Comparison of ENCODE assay signal across 22 mouse cellular contexts in genomic region chr12:115542482-115542881, GRCm38 (mm10).
"Had no signal": no experiment of that assay in that cellular context is flagged by ENCODE, and none has a peak within 500 bp of the region (broad histone marks: within the 10 kb centered on the region; RNA-seq: fewer than 3 reads in every experiment).

No protein-coding gene starts in this region.

- H3K27me3 ChIP-seq: heart, embryonic 12.5 days; hindbrain, embryonic 13.5 days; hindbrain, embryonic 15.5 days; limb, embryonic 13.5 days; limb, embryonic 15.5 days; liver, embryonic 12.5 days had no signal

- H3K36me3 ChIP-seq: heart, embryonic 10.5 days; heart, embryonic 12.5 days; hindbrain, embryonic 13.5 days; hindbrain, embryonic 15.5 days; limb, embryonic 13.5 days; limb, embryonic 15.5 days; liver, embryonic 12.5 days had no signal

- DNase-seq: gastrocnemius, postnatal 25 days; heart, adult 11 months; heart, adult 2 months; heart, postnatal 10 days; heart, postnatal 4 days; kidney, adult 18-20 months; kidney, adult 8-10 months; kidney, postnatal 10 days; kidney, postnatal 25 days; kidney, postnatal 4 days; left cerebral cortex, postnatal 4 days had no signal

- H3K4me2 ChIP-seq: heart, embryonic 12.5 days; hindbrain, embryonic 13.5 days; hindbrain, embryonic 15.5 days; limb, embryonic 13.5 days; limb, embryonic 15.5 days; liver, embryonic 12.5 days had no signal

- H3K9ac ChIP-seq: heart, embryonic 12.5 days; hindbrain, embryonic 13.5 days; hindbrain, embryonic 15.5 days; limb, embryonic 13.5 days; limb, embryonic 15.5 days; liver, embryonic 12.5 days; liver, embryonic 14.5 days had no signal

- H3K4me3 ChIP-seq: heart, adult 2 months; heart, embryonic 10.5 days; heart, embryonic 12.5 days; hindbrain, embryonic 13.5 days; hindbrain, embryonic 15.5 days; layer of hippocampus, adult 2 months; limb, embryonic 13.5 days; limb, embryonic 15.5 days; liver, embryonic 12.5 days had no signal

- H3K4me1 ChIP-seq: heart, embryonic 10.5 days; heart, embryonic 12.5 days; hindbrain, embryonic 13.5 days; hindbrain, embryonic 15.5 days; limb, embryonic 13.5 days; limb, embryonic 15.5 days; liver, embryonic 12.5 days had no signal

- H3K27ac ChIP-seq: heart, adult 2 months; heart, embryonic 10.5 days; hindbrain, embryonic 13.5 days; hindbrain, embryonic 15.5 days; hindbrain, postnatal 0 days; layer of hippocampus, adult 2 months; limb, embryonic 13.5 days; limb, embryonic 15.5 days; liver, embryonic 12.5 days; liver, embryonic 14.5 days had no signal

- ATAC-seq: hindbrain, postnatal 0 days; intestine, embryonic 16.5 days; liver, embryonic 12.5 days had no signal
